Mouse (Mus musculus) stomach, adult 2 months (tissue): ENCODE data around the gene Krt9. TPM values are rescaled to one million over a fixed set of nuclear protein-coding genes. Genes with fewer than 3 reads are reported as not detected.

Experiments
- polyA plus RNA-seq: library from polyadenylated mRNA; depleted of rRNA; stranded (reverse); fragments of >200 nt; gene quantifications from 2 replicates; pipeline ENCODE4 v1.2.3, GENCODE M21; 2012; rRNA removed

Krt9 gene
- polyA plus RNA-seq: not detected in 2 replicates

DNA sequence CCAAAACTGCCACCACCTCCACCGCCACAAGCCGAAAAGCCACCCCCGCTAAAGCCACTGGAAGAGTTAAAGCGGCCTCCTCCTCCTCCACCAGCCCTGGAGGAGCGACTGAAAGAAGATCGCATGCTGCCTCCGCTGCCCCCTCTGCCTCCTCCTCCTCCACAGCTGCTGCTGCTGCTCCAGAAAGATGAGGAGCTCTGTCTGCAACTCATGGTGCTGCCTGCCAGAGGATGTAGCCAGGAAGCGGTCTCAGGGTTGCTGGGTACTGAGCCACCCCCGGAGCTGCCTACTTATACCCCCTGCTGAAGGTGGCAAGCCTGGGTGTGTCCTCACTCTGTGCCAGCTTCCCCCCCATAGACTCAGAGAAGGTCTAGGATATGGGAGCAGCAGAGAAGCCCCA lies at the start of gene Krt9:
Gene Krt9, minus strand, starts transcription at position 255 of the 400 bp plus-strand sequence.

DNA sequence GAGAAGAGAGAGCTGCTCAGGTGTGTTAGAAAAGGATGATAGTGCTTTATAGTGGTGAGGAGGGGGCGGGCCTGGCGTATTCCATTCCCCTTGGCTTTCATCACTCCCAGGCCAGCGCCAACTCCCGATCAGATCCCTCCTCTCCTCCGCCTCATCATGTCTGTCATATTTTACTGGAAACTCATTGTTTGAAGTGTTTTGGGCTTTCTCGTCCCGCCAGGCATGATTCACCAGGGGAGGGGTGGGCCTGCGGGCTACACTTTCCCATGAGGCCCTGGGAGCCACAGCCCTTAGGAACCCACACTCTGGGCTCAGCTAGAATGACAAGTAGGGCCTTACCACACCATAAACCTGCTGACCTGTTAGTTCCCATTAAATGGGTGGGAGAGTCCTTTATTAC lies 14.5 kb upstream of the Krt9 start, which contains the start of gene Krt14:
Gene Krt14, minus strand, starts transcription at position 51 of the 400 bp plus-strand sequence.

DNA sequence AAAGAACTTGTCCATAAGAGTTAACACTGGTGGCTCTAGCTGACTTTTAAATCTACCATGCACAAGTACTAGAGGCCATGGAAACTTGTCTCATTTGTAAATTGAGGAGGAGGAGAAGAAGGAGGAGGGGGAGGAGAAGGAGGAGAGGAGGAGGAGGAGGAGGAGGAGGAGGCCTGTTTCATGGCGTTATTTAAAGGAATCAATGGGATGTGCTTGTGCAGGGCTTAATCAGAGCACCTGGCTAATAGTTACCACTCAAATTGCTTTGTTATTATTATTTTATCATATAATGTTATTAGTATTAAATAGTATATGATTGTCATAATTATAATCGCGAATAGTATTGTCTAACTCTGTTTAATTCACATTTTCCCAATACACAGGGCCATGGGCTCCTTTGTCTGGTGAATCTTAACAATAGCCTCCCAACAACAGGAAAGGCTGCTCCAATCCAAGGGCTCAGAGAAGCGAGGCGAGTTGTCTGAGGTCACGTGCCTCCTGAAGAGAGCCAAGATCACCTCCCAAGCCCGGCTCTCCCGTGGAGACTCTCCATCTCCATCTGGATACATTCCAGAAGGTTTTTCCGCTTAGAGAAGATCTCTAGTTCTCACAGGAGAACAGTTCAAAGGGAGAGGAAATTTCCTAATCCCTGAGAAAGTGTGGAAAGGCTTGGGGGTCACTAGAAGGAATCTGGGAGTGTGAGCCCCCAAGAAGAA lies 44.3 kb downstream of the Krt9 start, which contains the start of gene Krt19:
Gene Krt19, minus strand, starts transcription at position 51 of the 716 bp plus-strand sequence.

Other genes with a start within 250 kb of the Krt9 start
- not detected in 2 replicates for gene Krtap9-5, start 244.8 kb downstream of the Krt9 start, polyA plus RNA-seq
- not detected in 2 replicates for gene Krtap29-1, start 214.2 kb downstream of the Krt9 start, polyA plus RNA-seq
- not detected in 2 replicates for gene Krtap16-1, start 206.6 kb downstream of the Krt9 start, polyA plus RNA-seq
- not detected in 2 replicates for gene Krtap17-1, start 199.3 kb downstream of the Krt9 start, polyA plus RNA-seq
- gene Krt33a, start 177.0 kb downstream of the Krt9 start, polyA plus RNA-seq: not detected in 2 replicates
- gene Krt33b, start 163.4 kb downstream of the Krt9 start, polyA plus RNA-seq: not detected in 2 replicates
- not detected in 2 replicates for gene Krt34, start 151.7 kb downstream of the Krt9 start, polyA plus RNA-seq
- 0.09 TPM in 1 of 2 replicates, not detected in the other for gene Krt31, start 142.7 kb downstream of the Krt9 start, polyA plus RNA-seq
- gene Krt32, start 105.0 kb downstream of the Krt9 start, polyA plus RNA-seq: 2.5 TPM in 2 replicates
- 0.08 TPM in 1 of 2 replicates, not detected in the other for gene Krt35, start 97.0 kb downstream of the Krt9 start, polyA plus RNA-seq
- 0.06 and 0.19 TPM in 2 replicates for gene Krt36, start 87.6 kb downstream of the Krt9 start, polyA plus RNA-seq
- 602 and 681 TPM in 2 replicates for gene Krt13, start 71.7 kb downstream of the Krt9 start, polyA plus RNA-seq
- gene Krt15, start 57.3 kb downstream of the Krt9 start, polyA plus RNA-seq: 7.7 and 17.9 TPM in 2 replicates
- 1,679 and 2,029 TPM in 2 replicates for gene Krt19, start 44.6 kb downstream of the Krt9 start, polyA plus RNA-seq
- 147 and 161 TPM in 2 replicates for gene Krt14, start 14.3 kb upstream of the Krt9 start, polyA plus RNA-seq
- 5.1 and 6.5 TPM in 2 replicates for gene Krt16, start 55.7 kb upstream of the Krt9 start, polyA plus RNA-seq
- gene Krt17, start 67.8 kb upstream of the Krt9 start, polyA plus RNA-seq: 20.4 and 26.8 TPM in 2 replicates
- 0.11 and 0.31 TPM in 2 replicates for gene Krt42, start 76.6 kb upstream of the Krt9 start, polyA plus RNA-seq
- gene Eif1, start 126.6 kb upstream of the Krt9 start, polyA plus RNA-seq: 59.7 and 89.2 TPM in 2 replicates
- 1,071 and 1,807 TPM in 2 replicates for gene Gast, start 141.2 kb upstream of the Krt9 start, polyA plus RNA-seq
- gene Hap1, start 162.9 kb upstream of the Krt9 start, polyA plus RNA-seq: 3.8 and 4.4 TPM in 2 replicates
- gene Jup, start 204.5 kb upstream of the Krt9 start, polyA plus RNA-seq: 512 and 547 TPM in 2 replicates
- gene P3h4, start 221.6 kb upstream of the Krt9 start, polyA plus RNA-seq: 39.0 and 53.0 TPM in 2 replicates
- gene Fkbp10, start 222.5 kb upstream of the Krt9 start, polyA plus RNA-seq: 18.7 and 21.9 TPM in 2 replicates
- gene Nt5c3b, start 248.6 kb upstream of the Krt9 start, polyA plus RNA-seq: 11.5 and 11.8 TPM in 2 replicates
- 0.03 TPM in 1 of 2 replicates, not detected in the other for gene Klhl10, start 248.7 kb upstream of the Krt9 start, polyA plus RNA-seq